Mouse (Mus musculus) liver, embryonic 11.5 days (tissue): ENCODE measurements around the gene 3110082J24Rik. TPM values are rescaled to one million over a fixed set of nuclear protein-coding genes. Genes with fewer than 3 reads are reported as not detected.

Experiments used
- ATAC-seq: fragments of 200-750 bp; cut with Nextera tagmentation; replicated peaks from 2 replicates; pipeline ENCODE4 v1.8.0; 2017; ENCODE audit warnings: moderate number of reproducible peaks, mild to moderate bottlenecking, moderate TSS enrichment, moderate library complexity; ENCODE audit not compliant: low FRiP score
- DNase-seq: peaks from one replicate; pipeline ENCODE4 v3.0.0-alpha.2; 2017; ENCODE audit warnings: low spot score
- H3K27ac ChIP-seq: fragments of 300-500 bp; sonication (generic); 2 replicates; pipeline ENCODE4 v1.5.1; 2014; ENCODE audit warnings: mild to moderate bottlenecking, low read depth, low read length, control low read depth
- H3K27me3 ChIP-seq: fragments of 300-500 bp; sonication (generic); replicated peaks from 2 replicates; pipeline ENCODE4 v1.6.1; 2014; ENCODE audit warnings: low read length, mixed read lengths; ENCODE audit not compliant: control insufficient read depth, insufficient read depth
- H3K36me3 ChIP-seq: fragments of 300-500 bp; sonication (generic); 2 replicates; pipeline ENCODE4 v1.6.1; 2014; ENCODE audit warnings: mild to moderate bottlenecking, low read length, moderate library complexity, mixed read lengths; ENCODE audit not compliant: control insufficient read depth, insufficient read depth
- H3K4me1 ChIP-seq: fragments of 300-500 bp; sonication (generic); replicated peaks from 2 replicates; pipeline ENCODE4 v1.6.1; 2014; ENCODE audit warnings: low read length, mixed read lengths; ENCODE audit not compliant: control insufficient read depth, insufficient read depth
- H3K4me2 ChIP-seq: fragments of 300-500 bp; sonication (generic); 2 replicates; pipeline ENCODE4 v1.6.1; 2014; ENCODE audit warnings: mild to moderate bottlenecking, control low read depth, moderate library complexity
- H3K4me3 ChIP-seq: fragments of 300-500 bp; sonication (generic); 2 replicates; pipeline ENCODE4 v1.5.1; 2014; ENCODE audit warnings: low read depth, low read length, control low read depth
- H3K9ac ChIP-seq: fragments of 300-500 bp; sonication (generic); 2 replicates; pipeline ENCODE4 v1.6.1; 2014; ENCODE audit warnings: low read depth, low read length, control low read depth
- H3K9me3 ChIP-seq: fragments of 300-500 bp; sonication (generic); 2 replicates; pipeline ENCODE4 v1.6.1; 2016; ENCODE audit warnings: low read length, inconsistent platforms, mixed read lengths; ENCODE audit not compliant: control insufficient read depth
- WGBS: fragments of 180-500 bp; shearing (Covaris S2); extraction: QIAGEN DNeasy Blood & Tissue Kit; methylation state at CpG from one replicate; pipeline ENCODE4 v1.1.7; 2014; 5-methylcytosine and 5-hydroxymethylcytosine counted together
- polyA plus RNA-seq: library from polyadenylated mRNA; unstranded; fragments of >200 nt; fragmentation: Nextera tagmentation; extraction: Ambion mirVana; gene quantifications from 2 replicates; pipeline ENCODE4 v1.2.1, GENCODE M21; 2014

The 3110082J24Rik gene
- polyA plus RNA-seq, 1 experiment from 2014 or later = not detected

DNA sequence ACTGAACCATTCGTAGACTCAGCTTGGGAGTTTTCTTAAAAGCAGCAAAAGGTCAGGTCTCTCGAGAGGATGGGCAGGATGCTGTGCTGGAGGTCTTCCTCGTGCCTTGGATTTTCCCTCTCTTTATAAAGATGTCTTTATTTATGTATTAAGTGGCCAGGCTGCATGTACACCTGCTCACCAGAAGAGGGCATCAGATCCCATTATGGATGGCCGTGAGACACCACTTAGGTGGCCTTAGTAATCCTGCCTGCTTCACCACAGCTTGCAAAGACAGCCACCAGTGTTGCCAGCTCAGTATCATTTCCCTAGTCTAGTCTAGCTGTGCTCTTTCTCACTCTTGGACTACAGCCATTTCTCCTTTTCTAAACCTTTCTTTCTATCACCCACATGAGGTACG, 19.7 kb upstream of the 3110082J24Rik start:
- Histone ChIP-seq H3K4me2 (no peak overlapping the region), H3K4me3 (no peak overlapping the region), H3K27me3 (no peaks in the 10 kb centered on the region), H3K4me1 (no peaks in the 10 kb centered on the region), H3K36me3 (peaks cover 48% of the 10 kb centered on the region), H3K27ac (no peak overlapping the region), H3K9me3 (no peaks in the 10 kb centered on the region), H3K9ac (no peak overlapping the region)
- 49% methylated on average over 5 of the region's 5 CpGs for WGBS
- no peak for ATAC-seq
- no peak for DNase-seq

DNA sequence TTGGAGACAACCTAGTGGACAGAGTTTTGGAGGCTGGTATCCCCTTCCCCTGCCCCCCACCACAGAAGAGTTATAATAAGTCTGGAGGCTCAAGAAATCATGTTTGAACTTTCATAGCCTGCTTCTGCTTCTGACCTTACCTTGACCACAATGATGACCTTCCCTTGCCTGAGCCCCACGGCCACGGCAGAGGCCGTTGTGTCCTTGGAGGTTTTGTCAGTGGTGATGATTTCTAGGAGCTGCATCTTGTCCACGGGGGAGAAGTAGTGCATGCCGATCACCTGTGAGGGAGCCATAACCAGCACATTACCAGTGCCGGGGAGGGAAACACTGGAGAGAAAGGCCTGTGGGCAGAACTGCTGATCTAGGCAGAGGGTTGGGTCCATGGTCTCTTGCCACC, 16.6 kb upstream of the 3110082J24Rik start:
- WGBS = 88% methylated on average over 6 of the region's 6 CpGs
- H3K4me2 ChIP-seq = no peak overlapping the region
- no peaks in the 10 kb centered on the region for H3K27me3 ChIP-seq
- no peak for DNase-seq
- H3K9me3 ChIP-seq = no peaks in the 10 kb centered on the region
- H3K4me3 ChIP-seq = no peak overlapping the region
- H3K36me3 ChIP-seq = peaks cover 51% of the 10 kb centered on the region
- no peak overlapping the region for H3K9ac ChIP-seq
- H3K27ac ChIP-seq = no peak overlapping the region
- H3K4me1 ChIP-seq = no peaks in the 10 kb centered on the region
- ATAC-seq = no peak

DNA sequence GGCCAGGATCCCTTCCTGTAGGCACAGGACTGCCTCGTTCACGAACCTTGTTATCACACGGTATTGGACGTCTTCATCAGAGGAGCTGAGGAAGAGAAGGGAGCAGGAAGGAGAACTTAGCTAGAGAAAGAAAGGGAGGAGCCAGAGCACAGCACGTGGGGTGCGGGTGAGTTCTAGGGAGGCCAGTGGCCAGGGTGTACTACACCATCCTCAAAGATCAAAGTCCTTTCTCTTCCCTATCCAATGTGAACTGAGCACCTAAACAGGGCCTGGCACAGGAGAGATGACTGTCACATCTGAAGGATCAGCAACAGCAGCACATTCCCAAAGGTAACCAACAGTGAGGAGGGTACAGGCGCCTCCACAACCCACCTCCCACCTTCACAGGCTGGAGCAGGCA, 14.2 kb upstream of the 3110082J24Rik start:
- Histone ChIP-seq H3K4me1 (no peaks in the 10 kb centered on the region), H3K36me3 (peaks cover 50% of the 10 kb centered on the region), H3K9me3 (no peaks in the 10 kb centered on the region), H3K27ac (no peak overlapping the region), H3K4me2 (no peak overlapping the region), H3K27me3 (peaks cover 9% of the 10 kb centered on the region), H3K9ac (no peak overlapping the region), H3K4me3 (no peak overlapping the region)
- no peak for DNase-seq
- no peak for ATAC-seq
- WGBS = 83% methylated on average over 7 of the region's 7 CpGs

- Histone ChIP-seq H3K27me3 (peaks cover 19% of the 10 kb centered on the region), H3K36me3 (peaks cover 45% of the 10 kb centered on the region), H3K4me3 (no peak overlapping the region), H3K4me1 (peaks cover 4% of the 10 kb centered on the region), H3K4me2 (no peak overlapping the region), H3K9me3 (no peaks in the 10 kb centered on the region), H3K9ac (no peak overlapping the region), H3K27ac (no peak overlapping the region)
- DNase-seq (no peak), ATAC-seq (no peak)
- WGBS = 89% methylated on average over 6 of the region's 6 CpGs
Observed at GRCm38 (mm10) chr5:30119163-30119562, 13.3 kb upstream of the 3110082J24Rik start.

DNA sequence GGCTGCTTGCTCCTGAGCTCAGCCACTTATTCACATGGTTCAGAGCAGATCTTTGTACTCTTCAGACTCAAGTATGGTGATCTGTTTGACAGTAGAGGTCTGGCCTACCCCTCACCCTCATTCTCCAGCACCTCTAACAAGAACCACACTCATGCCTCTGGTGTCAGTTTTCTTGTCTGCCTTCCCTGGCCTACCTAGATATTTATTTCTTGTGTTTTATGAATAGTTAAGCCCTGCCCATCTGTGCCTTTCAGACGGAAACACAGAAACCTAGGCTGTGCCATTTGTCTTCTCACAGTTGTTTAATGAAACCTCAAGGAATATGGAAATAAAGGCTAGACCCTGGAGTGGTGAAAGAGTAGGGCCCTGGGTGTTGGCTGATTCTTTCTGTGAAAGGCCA, 12.1 kb upstream of the 3110082J24Rik start:
- H3K9ac ChIP-seq = no peak overlapping the region
- H3K4me2 ChIP-seq = no peak overlapping the region
- 80% methylated on average over 1 of the region's 1 CpGs for WGBS
- no peaks in the 10 kb centered on the region for H3K9me3 ChIP-seq
- H3K4me3 ChIP-seq = no peak overlapping the region
- H3K27me3 ChIP-seq = peaks cover 30% of the 10 kb centered on the region
- H3K4me1 ChIP-seq = peaks cover 4% of the 10 kb centered on the region
- no peak for ATAC-seq
- no peak overlapping the region for H3K27ac ChIP-seq
- peaks cover 38% of the 10 kb centered on the region for H3K36me3 ChIP-seq
- DNase-seq = no peak

DNA sequence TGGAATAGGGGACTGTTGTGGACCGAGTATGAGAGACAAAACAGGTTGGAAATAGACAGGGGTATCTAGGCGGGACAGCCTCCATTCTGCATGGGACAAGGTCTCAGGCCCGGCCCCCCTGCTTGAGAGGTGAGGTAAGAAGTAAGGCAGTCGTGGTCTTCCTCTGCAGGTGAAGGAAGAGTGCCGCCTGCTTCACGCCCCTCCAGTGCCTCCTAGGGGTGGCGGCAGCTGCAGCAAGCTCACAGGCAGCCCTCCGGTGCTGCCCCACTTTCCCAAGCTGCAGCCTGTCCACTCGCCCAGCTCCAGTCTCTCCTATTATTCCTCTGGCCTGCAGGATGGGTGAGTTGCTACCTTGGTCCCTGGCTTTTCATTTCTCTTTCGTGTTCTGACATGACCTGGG, 9.8 kb upstream of the 3110082J24Rik start:
- Histone ChIP-seq H3K9ac (no peak overlapping the region), H3K4me2 (no peak overlapping the region), H3K36me3 (peaks cover 17% of the 10 kb centered on the region), H3K27ac (no peak overlapping the region), H3K4me1 (peaks cover 12% of the 10 kb centered on the region), H3K27me3 (peaks cover 52% of the 10 kb centered on the region), H3K9me3 (no peaks in the 10 kb centered on the region), H3K4me3 (no peak overlapping the region)
- 26% methylated on average over 10 of the region's 10 CpGs for WGBS
- ATAC-seq (no peak), DNase-seq (no peak)

DNA sequence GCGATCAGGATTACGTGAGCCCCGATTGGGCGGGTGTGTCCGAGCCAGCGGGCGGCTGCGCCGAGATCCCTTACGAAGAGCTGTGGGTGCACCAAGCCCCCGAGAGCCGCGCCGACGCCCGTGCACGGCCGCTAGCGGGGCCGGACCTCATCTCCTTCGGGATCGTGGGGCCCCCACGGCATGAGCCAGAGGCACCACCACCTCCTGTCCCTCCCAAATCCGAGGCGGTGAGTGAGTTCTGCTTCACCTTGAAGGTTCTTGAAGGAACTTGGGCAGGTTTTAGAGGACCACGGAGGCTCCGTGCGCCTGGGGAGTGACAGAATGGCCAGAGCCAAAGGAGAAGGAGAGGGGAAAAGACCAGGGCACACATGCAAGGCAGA, 8.9 kb upstream of the 3110082J24Rik start:
- DNase-seq (no peak), ATAC-seq (peak; percentile 13; the same call in 1 of the 2 replicates)
- under 1% methylated on average over 28 of the region's 28 CpGs for WGBS
- Histone ChIP-seq H3K9ac (peak overlapping the region; percentile 64), H3K27ac (no peak overlapping the region), H3K4me1 (peaks cover 15% of the 10 kb centered on the region), H3K36me3 (peaks cover 11% of the 10 kb centered on the region), H3K9me3 (no peaks in the 10 kb centered on the region), H3K27me3 (peaks cover 62% of the 10 kb centered on the region), H3K4me2 (peak overlapping the region; percentile 92), H3K4me3 (peak overlapping the region; percentile 57)

DNA sequence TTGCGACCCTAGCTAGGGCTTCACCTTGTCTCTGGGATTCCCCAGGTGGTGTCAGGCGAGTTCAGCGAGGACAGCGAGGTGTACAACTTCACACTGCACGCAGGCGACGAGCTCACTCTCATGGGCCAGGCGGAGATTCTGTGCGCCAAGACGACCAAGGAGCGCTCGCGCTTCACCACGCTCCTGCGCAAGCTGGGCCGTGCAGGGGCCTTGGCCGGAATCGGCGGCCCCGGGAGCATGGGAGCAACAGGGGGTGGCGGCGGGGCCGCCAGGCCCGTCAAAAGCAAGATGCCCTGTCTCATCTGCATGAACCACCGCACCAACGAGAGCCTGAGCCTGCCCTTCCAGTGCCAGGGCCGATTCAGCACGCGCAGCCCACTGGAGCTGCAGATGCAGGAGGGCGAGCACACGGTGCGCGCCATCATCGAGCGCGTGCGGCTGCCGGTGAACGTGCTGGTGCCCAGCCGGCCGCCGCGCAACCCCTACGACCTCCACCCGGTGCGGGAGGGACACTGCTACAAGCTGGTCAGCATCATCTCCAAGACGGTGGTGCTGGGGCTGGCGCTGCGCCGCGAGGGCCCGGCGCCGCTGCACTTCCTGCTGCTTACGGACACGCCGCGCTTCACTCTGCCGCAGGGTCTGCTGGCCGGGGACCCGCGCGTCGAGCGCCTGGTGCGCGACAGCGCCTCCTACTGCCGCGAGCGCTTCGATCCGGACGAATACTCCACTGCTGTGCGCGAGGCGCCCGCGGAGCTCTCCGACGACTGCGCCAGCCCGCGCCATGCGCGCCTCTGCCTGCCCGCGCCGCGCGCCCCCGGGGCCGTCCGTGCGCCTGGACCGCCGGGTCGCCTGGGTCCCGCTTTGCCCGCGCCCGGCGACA, 8.2 kb upstream of the 3110082J24Rik start:
- Histone ChIP-seq H3K9ac (peak overlapping the region; percentile 64), H3K9me3 (no peaks in the 10 kb centered on the region), H3K36me3 (peaks cover 7% of the 10 kb centered on the region), H3K27ac (no peak overlapping the region), H3K4me3 (peak overlapping the region; percentile 57), H3K4me2 (peak overlapping the region; percentile 92), H3K27me3 (peaks cover 65% of the 10 kb centered on the region), H3K4me1 (peaks cover 15% of the 10 kb centered on the region)
- DNase-seq (peak; percentile 77), ATAC-seq (peak; percentile 37)
- WGBS = under 1% methylated on average over 103 of the region's 103 CpGs

DNA sequence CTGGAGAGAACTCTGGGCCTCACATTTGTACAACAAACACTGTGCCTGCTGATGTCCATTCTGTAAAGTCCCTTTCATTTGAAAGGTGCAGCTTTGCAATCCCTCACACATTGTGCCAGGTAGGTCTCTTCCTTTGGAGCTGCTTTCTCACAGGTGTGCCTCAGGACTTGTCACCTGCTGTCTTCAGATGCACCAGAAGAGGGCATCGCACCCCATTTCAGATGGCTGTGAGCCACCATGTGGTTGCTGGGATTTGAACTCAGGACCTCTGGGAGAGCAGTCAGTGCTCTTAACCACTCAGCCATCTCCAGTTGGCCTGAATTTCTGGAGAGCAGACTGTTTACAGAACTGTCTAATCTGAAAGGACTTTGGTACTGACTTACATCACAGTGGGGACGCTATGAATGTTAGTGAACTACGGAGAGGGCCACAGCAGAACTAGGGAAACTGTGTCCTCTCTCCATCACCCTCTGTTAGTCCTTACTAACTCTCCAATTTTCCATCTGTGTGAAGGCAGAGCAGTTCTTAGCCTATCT, 6.7 kb upstream of the 3110082J24Rik start:
- Histone ChIP-seq H3K36me3 (peaks cover 2% of the 10 kb centered on the region; the same call in 1 of the 2 replicates), H3K27ac (no peak overlapping the region), H3K4me3 (no peak overlapping the region), H3K9ac (no peak overlapping the region), H3K9me3 (no peaks in the 10 kb centered on the region), H3K4me1 (peaks cover 15% of the 10 kb centered on the region), H3K27me3 (peaks cover 73% of the 10 kb centered on the region), H3K4me2 (no peak overlapping the region)
- 68% methylated on average over 3 of the region's 3 CpGs for WGBS
- DNase-seq (no peak), ATAC-seq (no peak)
